Mouse (Mus musculus): ENCODE data around the gene Rsph3a. TPM values are rescaled to one million over a fixed set of nuclear protein-coding genes. Genes with fewer than 3 reads are reported as not detected.

Gene Rsph3a
- polyA plus RNA-seq, 1 experiment from 2014 or later, result 38.5 TPM

Other genes with a start within 250 kb of the Rsph3a start
- gene Fndc1, start 118.3 kb upstream of the Rsph3a start, polyA plus RNA-seq (2015; fragmentation: Nextera tagmentation; extraction: Ambion mirVana), result 25.7 and 27.0 TPM in 2 replicates
- 0.51 and 0.61 TPM in 2 replicates for gene Tagap, start 19.6 kb upstream of the Rsph3a start, polyA plus RNA-seq (2015; fragmentation: Nextera tagmentation; extraction: Ambion mirVana)
- gene Gm49673, start 202.2 kb downstream of the Rsph3a start, polyA plus RNA-seq (2015; fragmentation: Nextera tagmentation; extraction: Ambion mirVana), result 0.23 TPM in 1 of 2 replicates, not detected in the other
- 43.3 and 44.8 TPM in 2 replicates for gene Rnaset2a, start 202.5 kb downstream of the Rsph3a start, polyA plus RNA-seq (2015; fragmentation: Nextera tagmentation; extraction: Ambion mirVana)
- 12.7 and 12.8 TPM in 2 replicates for gene Fgfr1op, start 219.9 kb downstream of the Rsph3a start, polyA plus RNA-seq (2015; fragmentation: Nextera tagmentation; extraction: Ambion mirVana)

Measured in stomach, postnatal 0 days (tissue).